Mouse (Mus musculus): Measurements from ENCODE around the gene Ankrd36. TPM values are rescaled to one million over a fixed set of nuclear protein-coding genes. Genes with fewer than 3 reads are reported as not detected.

The Ankrd36 gene
- polyA plus RNA-seq, 1 experiment, result not detected

GRCm38 (mm10) chr11:5545457-5545856, 24.0 kb upstream of the Ankrd36 start:
- H3K27ac ChIP-seq (ENCODE audit: insufficient read depth, low read length), result no peak overlapping the region
- H3K4me3 ChIP-seq (ENCODE audit: insufficient read depth, low read length), result no peak overlapping the region
- peaks cover 3% of the 10 kb centered on the region; the same call in 1 of the 2 replicates for H3K4me1 ChIP-seq (ENCODE audit: control insufficient read depth, insufficient read depth, low read length)
- TF ChIP-seq POLR2A (IDR thresholded peaks at IDR 0.05; ENCODE audit: low read depth, low read length) (no peak), CTCF (IDR thresholded peaks at IDR 0.05; ENCODE audit: borderline replicate concordance, insufficient read depth, low read length) (no peak)

GRCm38 (mm10) chr11:5546693-5547092, 22.8 kb upstream of the Ankrd36 start:
- Histone ChIP-seq H3K4me1 (ENCODE audit: control insufficient read depth, insufficient read depth, low read length) (no peaks in the 10 kb centered on the region), H3K27ac (ENCODE audit: insufficient read depth, low read length) (no peak overlapping the region), H3K4me3 (ENCODE audit: insufficient read depth, low read length) (no peak overlapping the region)
- TF ChIP-seq CTCF (IDR thresholded peaks at IDR 0.05; ENCODE audit: borderline replicate concordance, insufficient read depth, low read length), result no peak
- TF ChIP-seq POLR2A (IDR thresholded peaks at IDR 0.05; ENCODE audit: low read depth, low read length), result no peak

- Histone ChIP-seq H3K4me3 (ENCODE audit: insufficient read depth, low read length) (no peak overlapping the region), H3K4me1 (ENCODE audit: control insufficient read depth, insufficient read depth, low read length) (no peaks in the 10 kb centered on the region)
- TF ChIP-seq CTCF (IDR thresholded peaks at IDR 0.05; ENCODE audit: borderline replicate concordance, insufficient read depth, low read length) (no peak), POLR2A (IDR thresholded peaks at IDR 0.05; ENCODE audit: low read depth, low read length) (no peak)
These were observed 18.1 kb upstream of the Ankrd36 start for GRCm38 (mm10) chr11:5551430-5551829.

GRCm38 (mm10) chr11:5551931-5552330, 17.6 kb upstream of the Ankrd36 start:
- TF ChIP-seq CTCF (IDR thresholded peaks at IDR 0.05; ENCODE audit: borderline replicate concordance, insufficient read depth, low read length) (no peak), POLR2A (IDR thresholded peaks at IDR 0.05; ENCODE audit: low read depth, low read length) (no peak)
- Histone ChIP-seq H3K4me1 (ENCODE audit: control insufficient read depth, insufficient read depth, low read length) (no peaks in the 10 kb centered on the region), H3K4me3 (ENCODE audit: insufficient read depth, low read length) (no peak overlapping the region), H3K27ac (ENCODE audit: insufficient read depth, low read length) (peak overlapping the region; percentile 95)

More at GRCm38 (mm10) chr11:5551430-5551829, 18.1 kb upstream of the Ankrd36 start:
- H3K27ac ChIP-seq (ENCODE audit: insufficient read depth, low read length), result peak overlapping the region; percentile 95

GRCm38 (mm10) chr11:5560273-5560672, 9.2 kb upstream of the Ankrd36 start:
- Histone ChIP-seq H3K4me3 (ENCODE audit: insufficient read depth, low read length) (no peak overlapping the region), H3K4me1 (ENCODE audit: control insufficient read depth, insufficient read depth, low read length) (peaks cover 1% of the 10 kb centered on the region; the same call in 1 of the 2 replicates), H3K27ac (ENCODE audit: insufficient read depth, low read length) (no peak overlapping the region)
- no peak for TF ChIP-seq CTCF (IDR thresholded peaks at IDR 0.05; ENCODE audit: borderline replicate concordance, insufficient read depth, low read length)
- TF ChIP-seq POLR2A (IDR thresholded peaks at IDR 0.05; ENCODE audit: low read depth, low read length), result no peak

GRCm38 (mm10) chr11:5562625-5563268, 6.7 kb upstream of the Ankrd36 start:
- Histone ChIP-seq H3K27ac (ENCODE audit: insufficient read depth, low read length) (no peak overlapping the region), H3K4me1 (ENCODE audit: control insufficient read depth, insufficient read depth, low read length) (peaks cover 4% of the 10 kb centered on the region; the same call in 1 of the 2 replicates), H3K4me3 (ENCODE audit: insufficient read depth, low read length) (no peak overlapping the region)
- no peak for TF ChIP-seq POLR2A (IDR thresholded peaks at IDR 0.05; ENCODE audit: low read depth, low read length)
- TF ChIP-seq CTCF (IDR thresholded peaks at IDR 0.05; ENCODE audit: borderline replicate concordance, insufficient read depth, low read length), result no peak

- Histone ChIP-seq H3K27ac (ENCODE audit: insufficient read depth, low read length) (no peak overlapping the region), H3K4me3 (ENCODE audit: insufficient read depth, low read length) (no peak overlapping the region), H3K4me1 (ENCODE audit: control insufficient read depth, insufficient read depth, low read length) (peaks cover 4% of the 10 kb centered on the region; the same call in 1 of the 2 replicates)
- TF ChIP-seq POLR2A (IDR thresholded peaks at IDR 0.05; ENCODE audit: low read depth, low read length), result no peak
- no peak for TF ChIP-seq CTCF (IDR thresholded peaks at IDR 0.05; ENCODE audit: borderline replicate concordance, insufficient read depth, low read length)
These were observed 5.6 kb upstream of the Ankrd36 start for GRCm38 (mm10) chr11:5563898-5564297.

- Histone ChIP-seq H3K4me3 (ENCODE audit: insufficient read depth, low read length) (no peak overlapping the region), H3K27ac (ENCODE audit: insufficient read depth, low read length) (peak overlapping the region; percentile 51; the same call in 1 of the 2 replicates), H3K4me1 (ENCODE audit: control insufficient read depth, insufficient read depth, low read length) (peaks cover 4% of the 10 kb centered on the region; the same call in 1 of the 2 replicates)
- no peak for TF ChIP-seq POLR2A (IDR thresholded peaks at IDR 0.05; ENCODE audit: low read depth, low read length)
- no peak for TF ChIP-seq CTCF (IDR thresholded peaks at IDR 0.05; ENCODE audit: borderline replicate concordance, insufficient read depth, low read length)
These were observed 3.9 kb upstream of the Ankrd36 start for GRCm38 (mm10) chr11:5565596-5565995.

- Histone ChIP-seq H3K27ac (ENCODE audit: insufficient read depth, low read length) (no peak overlapping the region), H3K4me3 (ENCODE audit: insufficient read depth, low read length) (no peak overlapping the region)
- TF ChIP-seq POLR2A (IDR thresholded peaks at IDR 0.05; ENCODE audit: low read depth, low read length), result no peak
- no peak for TF ChIP-seq CTCF (IDR thresholded peaks at IDR 0.05; ENCODE audit: borderline replicate concordance, insufficient read depth, low read length)
These were observed 3.0 kb upstream of the Ankrd36 start for GRCm38 (mm10) chr11:5566506-5566905.

GRCm38 (mm10) chr11:5567654-5568053, 1.8 kb upstream of the Ankrd36 start:
- Histone ChIP-seq H3K4me3 (ENCODE audit: insufficient read depth, low read length) (no peak overlapping the region), H3K4me1 (ENCODE audit: control insufficient read depth, insufficient read depth, low read length) (peaks cover 4% of the 10 kb centered on the region; the same call in 1 of the 2 replicates), H3K27ac (ENCODE audit: insufficient read depth, low read length) (no peak overlapping the region)
- TF ChIP-seq POLR2A (IDR thresholded peaks at IDR 0.05; ENCODE audit: low read depth, low read length) (no peak), CTCF (IDR thresholded peaks at IDR 0.05; ENCODE audit: borderline replicate concordance, insufficient read depth, low read length) (no peak)

More at GRCm38 (mm10) chr11:5566506-5566905, 3.0 kb upstream of the Ankrd36 start:
- peaks cover 4% of the 10 kb centered on the region; the same call in 1 of the 2 replicates for H3K4me1 ChIP-seq (ENCODE audit: control insufficient read depth, insufficient read depth, low read length)
